Mouse (Mus musculus): ENCODE measurements at regions not wholly inside any gene's neighbourhood (a gene's known extent, or its start where the extent isn't known, plus 50 kb on each side); places are given as distances from the start of the nearest gene placed in this dataset.

GRCm38 (mm10) chr4:8341928-8342327 is 103.1 kb upstream of the Car8 start:
- TF ChIP-seq CTCF (IDR thresholded peaks at IDR 0.05; ENCODE audit: control insufficient read depth, insufficient read depth, insufficient read length) = no peak
- no peak for TF ChIP-seq MAX (IDR thresholded peaks at IDR 0.05)
- TF ChIP-seq CEBPB (IDR thresholded peaks at IDR 0.05; ENCODE audit: low read depth) = no peak
- TF ChIP-seq MYOG (IDR thresholded peaks at IDR 0.05; ENCODE audit: control insufficient read depth, extremely low read depth, insufficient read length) = no peak
- TF ChIP-seq USF1 (IDR thresholded peaks at IDR 0.05; ENCODE audit: low read depth) = no peak
